Mouse (Mus musculus): ENCODE results near the gene March8. TPM values are rescaled to one million over a fixed set of nuclear protein-coding genes. Genes with fewer than 3 reads are reported as not detected.
A peak's percentile ranks its signal among the peaks of the same experiment; 100 is the strongest.

The March8 gene
- polyA plus RNA-seq, 1 experiment from 2014 or later, result 22.2 TPM

- H3K9me3 ChIP-seq (replicated peaks; ENCODE audit: control insufficient read depth, low read length), result no peaks in the 10 kb centered on the region
These were observed 74.9 kb downstream of the March8 start for GRCm38 (mm10) chr6:116412546-116413325.

GRCm38 (mm10) chr6:116415126-116415676 is 77.4 kb downstream of the March8 start:
- Histone ChIP-seq H3K27me3 (ENCODE audit: control insufficient read depth, insufficient read depth, low read length) (no peaks in the 10 kb centered on the region), H3K36me3 (replicated peaks; ENCODE audit: control insufficient read depth, insufficient read depth, low read depth, low read length) (no peaks in the 10 kb centered on the region), H3K4me3 (ENCODE audit: low read depth, low read length) (no peak overlapping the region), H3K9ac (replicated peaks; ENCODE audit: low read length) (no peak overlapping the region), H3K4me2 (ENCODE audit: low read depth, low read length) (no peak overlapping the region), H3K4me1 (ENCODE audit: control insufficient read depth, insufficient read depth, low read length) (no peaks in the 10 kb centered on the region), H3K9me3 (replicated peaks; ENCODE audit: control insufficient read depth, low read length) (no peaks in the 10 kb centered on the region), H3K27ac (replicated peaks; ENCODE audit: low read depth, low read length) (no peak overlapping the region)
- WGBS, result 83% methylated on average over 12 of the region's 12 CpGs
- no peak for DNase-seq (ENCODE audit: low spot score)
- no peak for ATAC-seq (replicated peaks; ENCODE audit: insufficient number of reproducible peaks, low FRiP score, low TSS enrichment, low read depth)

More at GRCm38 (mm10) chr6:116412546-116413325, 74.9 kb downstream of the March8 start:
- no peaks in the 10 kb centered on the region for H3K27me3 ChIP-seq (ENCODE audit: control insufficient read depth, insufficient read depth, low read length)
- 0 out of 2 replicates have a peak, but pooled peaks have one; percentile 24 for ATAC-seq (replicated peaks; ENCODE audit: insufficient number of reproducible peaks, low FRiP score, low TSS enrichment, low read depth)
- H3K4me1 ChIP-seq (ENCODE audit: control insufficient read depth, insufficient read depth, low read length), result no peaks in the 10 kb centered on the region
- no peak overlapping the region for H3K9ac ChIP-seq (replicated peaks; ENCODE audit: low read length)
- H3K36me3 ChIP-seq (replicated peaks; ENCODE audit: control insufficient read depth, insufficient read depth, low read depth, low read length), result no peaks in the 10 kb centered on the region
- DNase-seq (ENCODE audit: low spot score), result no peak
- H3K4me3 ChIP-seq (ENCODE audit: low read depth, low read length), result no peak overlapping the region
- no peak overlapping the region for H3K4me2 ChIP-seq (ENCODE audit: low read depth, low read length)
- H3K27ac ChIP-seq (replicated peaks; ENCODE audit: low read depth, low read length), result no peak overlapping the region
- WGBS, result 93% methylated on average over 13 of the region's 14 CpGs

- H3K27me3 ChIP-seq (ENCODE audit: control insufficient read depth, insufficient read depth, low read length), result no peaks in the 10 kb centered on the region
- H3K4me3 ChIP-seq (ENCODE audit: low read depth, low read length), result no peak overlapping the region
- H3K4me1 ChIP-seq (ENCODE audit: control insufficient read depth, insufficient read depth, low read length), result no peaks in the 10 kb centered on the region
- H3K4me2 ChIP-seq (ENCODE audit: low read depth, low read length), result no peak overlapping the region
- H3K9ac ChIP-seq (replicated peaks; ENCODE audit: low read length), result no peak overlapping the region
- ATAC-seq (replicated peaks; ENCODE audit: insufficient number of reproducible peaks, low FRiP score, low TSS enrichment, low read depth), result no peak
- H3K36me3 ChIP-seq (replicated peaks; ENCODE audit: control insufficient read depth, insufficient read depth, low read depth, low read length), result no peaks in the 10 kb centered on the region
- no peaks in the 10 kb centered on the region for H3K9me3 ChIP-seq (replicated peaks; ENCODE audit: control insufficient read depth, low read length)
- H3K27ac ChIP-seq (replicated peaks; ENCODE audit: low read depth, low read length), result no peak overlapping the region
- WGBS, result 88% methylated on average over 6 of the region's 6 CpGs
- DNase-seq (ENCODE audit: low spot score), result no peak
These were observed 78.3 kb downstream of the March8 start for GRCm38 (mm10) chr6:116416000-116416552.

GRCm38 (mm10) chr6:116417518-116418315 is 79.9 kb downstream of the March8 start:
- no peaks in the 10 kb centered on the region for H3K27me3 ChIP-seq (ENCODE audit: control insufficient read depth, insufficient read depth, low read length)
- no peak overlapping the region for H3K4me2 ChIP-seq (ENCODE audit: low read depth, low read length)
- DNase-seq (ENCODE audit: low spot score) (no peak), ATAC-seq (replicated peaks; ENCODE audit: insufficient number of reproducible peaks, low FRiP score, low TSS enrichment, low read depth) (peak; percentile 36; the same call in 1 of the 2 replicates)
- no peaks in the 10 kb centered on the region for H3K9me3 ChIP-seq (replicated peaks; ENCODE audit: control insufficient read depth, low read length)
- H3K4me1 ChIP-seq (ENCODE audit: control insufficient read depth, insufficient read depth, low read length), result no peaks in the 10 kb centered on the region
- no peak overlapping the region for H3K27ac ChIP-seq (replicated peaks; ENCODE audit: low read depth, low read length)
- WGBS, result 65% methylated on average over 6 of the region's 6 CpGs
- no peak overlapping the region for H3K9ac ChIP-seq (replicated peaks; ENCODE audit: low read length)
- H3K36me3 ChIP-seq (replicated peaks; ENCODE audit: control insufficient read depth, insufficient read depth, low read depth, low read length), result no peaks in the 10 kb centered on the region
- no peak overlapping the region for H3K4me3 ChIP-seq (ENCODE audit: low read depth, low read length)

GRCm38 (mm10) chr6:116418487-116418886 is 80.7 kb downstream of the March8 start:
- WGBS, result 79% methylated on average over 1 of the region's 1 CpGs
- no peaks in the 10 kb centered on the region for H3K9me3 ChIP-seq (replicated peaks; ENCODE audit: control insufficient read depth, low read length)

GRCm38 (mm10) chr6:116419699-116420098 is 81.9 kb downstream of the March8 start:
- Histone ChIP-seq H3K4me2 (ENCODE audit: low read depth, low read length) (no peak overlapping the region), H3K36me3 (replicated peaks; ENCODE audit: control insufficient read depth, insufficient read depth, low read depth, low read length) (no peaks in the 10 kb centered on the region), H3K4me3 (ENCODE audit: low read depth, low read length) (no peak overlapping the region), H3K27ac (replicated peaks; ENCODE audit: low read depth, low read length) (no peak overlapping the region), H3K9me3 (replicated peaks; ENCODE audit: control insufficient read depth, low read length) (no peaks in the 10 kb centered on the region), H3K27me3 (ENCODE audit: control insufficient read depth, insufficient read depth, low read length) (no peaks in the 10 kb centered on the region), H3K9ac (replicated peaks; ENCODE audit: low read length) (no peak overlapping the region), H3K4me1 (ENCODE audit: control insufficient read depth, insufficient read depth, low read length) (no peaks in the 10 kb centered on the region)
- ATAC-seq (replicated peaks; ENCODE audit: insufficient number of reproducible peaks, low FRiP score, low TSS enrichment, low read depth) (no peak), DNase-seq (ENCODE audit: low spot score) (no peak)
- 70% methylated on average over 6 of the region's 6 CpGs for WGBS

More at GRCm38 (mm10) chr6:116418487-116418886, 80.7 kb downstream of the March8 start:
- Histone ChIP-seq H3K27ac (replicated peaks; ENCODE audit: low read depth, low read length) (no peak overlapping the region), H3K4me3 (ENCODE audit: low read depth, low read length) (no peak overlapping the region), H3K4me2 (ENCODE audit: low read depth, low read length) (no peak overlapping the region), H3K27me3 (ENCODE audit: control insufficient read depth, insufficient read depth, low read length) (no peaks in the 10 kb centered on the region), H3K9ac (replicated peaks; ENCODE audit: low read length) (no peak overlapping the region), H3K36me3 (replicated peaks; ENCODE audit: control insufficient read depth, insufficient read depth, low read depth, low read length) (no peaks in the 10 kb centered on the region), H3K4me1 (ENCODE audit: control insufficient read depth, insufficient read depth, low read length) (no peaks in the 10 kb centered on the region)
- no peak for ATAC-seq (replicated peaks; ENCODE audit: insufficient number of reproducible peaks, low FRiP score, low TSS enrichment, low read depth)
- DNase-seq (ENCODE audit: low spot score), result no peak

GRCm38 (mm10) chr6:116420271-116420670 is 82.4 kb downstream of the March8 start:
- Histone ChIP-seq H3K9ac (replicated peaks; ENCODE audit: low read length) (no peak overlapping the region), H3K36me3 (replicated peaks; ENCODE audit: control insufficient read depth, insufficient read depth, low read depth, low read length) (no peaks in the 10 kb centered on the region), H3K4me1 (ENCODE audit: control insufficient read depth, insufficient read depth, low read length) (no peaks in the 10 kb centered on the region), H3K4me2 (ENCODE audit: low read depth, low read length) (no peak overlapping the region), H3K27me3 (ENCODE audit: control insufficient read depth, insufficient read depth, low read length) (no peaks in the 10 kb centered on the region), H3K27ac (replicated peaks; ENCODE audit: low read depth, low read length) (no peak overlapping the region), H3K4me3 (ENCODE audit: low read depth, low read length) (no peak overlapping the region), H3K9me3 (replicated peaks; ENCODE audit: control insufficient read depth, low read length) (no peaks in the 10 kb centered on the region)
- WGBS, result 83% methylated on average over 10 of the region's 10 CpGs
- ATAC-seq (replicated peaks; ENCODE audit: insufficient number of reproducible peaks, low FRiP score, low TSS enrichment, low read depth), result no peak
- no peak for DNase-seq (ENCODE audit: low spot score)

Measured in embryonic facial prominence, embryonic 11.5 days (tissue).